Mouse (Mus musculus) MEL (cell line): ENCODE results near the gene Madd. TPM values are rescaled to one million over a fixed set of nuclear protein-coding genes. Genes with fewer than 3 reads are reported as not detected.

Experiments
- DNase-seq: peaks from one replicate; pipeline ENCODE4 v3.0.0; 2011; ENCODE audit warnings: low read depth, low spot score
- H3K27ac ChIP-seq: 2 replicates; pipeline ENCODE4 v1.5.1; 2012; ENCODE audit warnings: low read depth, mild to moderate bottlenecking, control low read depth, low read length, moderate library complexity; ENCODE audit not compliant: control insufficient read depth
- H3K27me3 ChIP-seq, 2 experiments: fragments of 150-350 bp in 1 of 2; sonication (generic) in 1 of 2; 2 replicates each; pipeline ENCODE4 v1.6.1; 2012; ENCODE audit warnings: low read length in 2 of 2, mild to moderate bottlenecking in 2 of 2, improper control_type of control experiment in 1 of 2, moderate library complexity in 1 of 2; ENCODE audit not compliant: insufficient read depth in 2 of 2, control insufficient read depth in 1 of 2
- H3K36me3 ChIP-seq, 2 experiments: 2 replicates each; pipeline ENCODE4 v1.6.1; 2012 to 2014; ENCODE audit warnings: low read length in 2 of 2, improper control_type of control experiment in 1 of 2, inconsistent platforms in 1 of 2, mild to moderate bottlenecking in 1 of 2; ENCODE audit not compliant: insufficient read depth in 2 of 2, control insufficient read depth in 1 of 2
- H3K4me1 ChIP-seq, 2 experiments: fragments of 150-350 bp in 1 of 2; sonication (generic) in 1 of 2; 2 replicates each; pipeline ENCODE4 v1.6.1; 2012; ENCODE audit warnings: low read length in 2 of 2, improper control_type of control experiment in 1 of 2, mild to moderate bottlenecking in 1 of 2; ENCODE audit not compliant: insufficient read depth in 2 of 2, control insufficient read depth in 1 of 2
- H3K4me3 ChIP-seq, 2 experiments: fragments of 150-350 bp in 1 of 2; sonication (generic) in 1 of 2; 2 replicates each; pipeline ENCODE4 v1.5.1; 2012; ENCODE audit warnings: low read depth in 2 of 2, low read length in 2 of 2, mild to moderate bottlenecking in 2 of 2, moderate library complexity in 2 of 2, control low read depth in 1 of 2, improper control_type of control experiment in 1 of 2; ENCODE audit not compliant: control insufficient read depth in 1 of 2, insufficient read depth in 1 of 2
- H3K79me2 ChIP-seq: 2 replicates; pipeline ENCODE4 v1.6.1; 2012; ENCODE audit warnings: mild to moderate bottlenecking, low read length, moderate library complexity; ENCODE audit not compliant: control insufficient read depth, poor library complexity, insufficient read depth
- H3K9ac ChIP-seq: 2 replicates; pipeline ENCODE4 v1.6.1; 2012; ENCODE audit warnings: low read depth, mild to moderate bottlenecking, control low read depth, low read length, moderate library complexity; ENCODE audit not compliant: control insufficient read depth, poor library complexity, severe bottlenecking
- H3K9me3 ChIP-seq: fragments of 150-350 bp; sonication (generic); replicated peaks from 2 replicates; pipeline ENCODE4 v1.6.1; 2012; ENCODE audit warnings: mild to moderate bottlenecking, low read length, improper control_type of control experiment, moderate library complexity; ENCODE audit not compliant: insufficient read depth
- BHLHE40 ChIP-seq: IDR thresholded peaks from 2 replicates; pipeline ENCODE4 v1.6.1; 2012; ENCODE audit warnings: low read depth, mild to moderate bottlenecking, inconsistent platforms, low read length, improper control_type of control experiment, borderline replicate concordance
- CTCF ChIP-seq, 3 experiments: IDR thresholded peaks in 2 of 3; conservative IDR thresholded peaks in 1 of 3; 2 replicates each; pipeline ENCODE4 v1.5.1; 2011 to 2012; ENCODE audit warnings: low read length in 3 of 3, low read depth in 2 of 3, mild to moderate bottlenecking in 2 of 3, improper control_type of control experiment in 1 of 3, inconsistent platforms in 1 of 3, mixed read lengths in 1 of 3, moderate library complexity in 1 of 3; ENCODE audit not compliant: control insufficient read depth in 1 of 3, insufficient read depth in 1 of 3, poor library complexity in 1 of 3, severe bottlenecking in 1 of 3
- E2F4 ChIP-seq: IDR thresholded peaks from 2 replicates; pipeline ENCODE4 v1.6.1; 2011; ENCODE audit warnings: low read depth, low read length, improper control_type of control experiment, borderline replicate concordance
- ELF1 ChIP-seq: IDR thresholded peaks from 2 replicates; pipeline ENCODE4 v1.6.1; 2014; ENCODE audit warnings: low read depth, mild to moderate bottlenecking, inconsistent platforms, low read length, improper control_type of control experiment, moderate library complexity
- KAT2A ChIP-seq: conservative IDR thresholded peaks from 2 replicates; pipeline ENCODE4 v1.6.1; 2012; ENCODE audit warnings: low read depth, low read length, improper control_type of control experiment, inconsistent platforms
- MAFK ChIP-seq: IDR thresholded peaks from 2 replicates; pipeline ENCODE4 v1.6.1; 2011; ENCODE audit warnings: low read depth, mild to moderate bottlenecking, low read length, improper control_type of control experiment, borderline replicate concordance
- POLR2A ChIP-seq, 2 experiments: IDR thresholded peaks; 2 replicates each; pipeline ENCODE4 v1.6.1; 2011 to 2012; ENCODE audit warnings: low read length in 2 of 2, mild to moderate bottlenecking in 2 of 2, control low read depth in 1 of 2, improper control_type of control experiment in 1 of 2, low read depth in 1 of 2, moderate library complexity in 1 of 2; ENCODE audit not compliant: control insufficient read depth in 1 of 2, insufficient read depth in 1 of 2, poor library complexity in 1 of 2
- RCOR1 ChIP-seq: IDR thresholded peaks from 2 replicates; pipeline ENCODE4 v1.6.1; 2012; ENCODE audit warnings: low read depth, mild to moderate bottlenecking, inconsistent platforms, low read length, improper control_type of control experiment
- TBP ChIP-seq: IDR thresholded peaks from 2 replicates; pipeline ENCODE4 v1.8.0; 2011; ENCODE audit warnings: low read depth, low read length, improper control_type of control experiment
- UBTF ChIP-seq: IDR thresholded peaks from 2 replicates; pipeline ENCODE4 v1.6.1; 2012; ENCODE audit warnings: low read depth, mild to moderate bottlenecking, inconsistent platforms, low read length, improper control_type of control experiment, moderate library complexity, borderline replicate concordance; ENCODE audit not compliant: insufficient read depth
- USF2 ChIP-seq, 2 experiments: IDR thresholded peaks; 2 replicates each; pipeline ENCODE4 v1.6.1; 2011 to 2012; ENCODE audit warnings: improper control_type of control experiment in 2 of 2, low read length in 2 of 2, borderline replicate concordance in 1 of 2, inconsistent platforms in 1 of 2, low read depth in 1 of 2, mild to moderate bottlenecking in 1 of 2; ENCODE audit not compliant: insufficient read depth in 1 of 2
- ZC3H11A ChIP-seq: IDR thresholded peaks from 2 replicates; pipeline ENCODE4 v1.6.1; 2012; ENCODE audit warnings: low read depth, mild to moderate bottlenecking, inconsistent platforms, low read length, improper control_type of control experiment
- polyA plus RNA-seq, 2 experiments: library from polyadenylated mRNA; stranded (reverse) in 1 of 2; unstranded in 1 of 2; fragments of >175 nt in 1 of 2; fragments of >200 nt in 1 of 2; gene quantifications; 2 replicates each; pipeline versions ENCODE4 v1.2.1 to v1.2.4; 2012; ENCODE audit warnings: low replicate concordance in 2 of 2, low read depth in 1 of 2; ENCODE audit not compliant: insufficient read length in 2 of 2, insufficient read depth in 1 of 2, missing spikeins in 1 of 2
- total RNA-seq: library from RNA; depleted of rRNA; stranded (reverse); fragments of 300-350 nt; gene quantifications from 2 replicates; pipeline ENCODE4 v1.2.3, GENCODE M21; 2012

The Madd gene
- total and polyA plus RNA-seq, 3 experiments = 17.5 to 27.4 TPM; not detected in 1

- no peak for TF ChIP-seq E2F4
- TF ChIP-seq USF2 (IDR thresholded peaks at IDR 0.05; ENCODE audit: borderline replicate concordance in 1 of 2, insufficient read depth in 1 of 2, low read depth in 1 of 2, low read length in 2 of 2) = no peak
- TF ChIP-seq KAT2A = peak; percentile 36; the same call in 1 of the 2 replicates
- TF ChIP-seq, all 39 proteins: peak for 15
Measured at GRCm38 (mm10) chr2:91183711-91184405, at the start of gene Madd (continued).

GRCm38 (mm10) chr2:91229735-91230134 is 46.1 kb upstream of the Madd start:
- Histone ChIP-seq H3K9ac (no peak overlapping the region), H3K4me1 (no peaks in the 10 kb centered on the region), H3K9me3 (no peaks in the 10 kb centered on the region), H3K27ac (no peak overlapping the region), H3K27me3 (no peaks in the 10 kb centered on the region), H3K36me3 (peaks cover 0 to 3% of the 10 kb centered on the region in 2 experiments; a peak in 2 of 4 replicates), H3K4me3 (no peak overlapping the region), H3K79me2 (no peaks in the 10 kb centered on the region)
- TF ChIP-seq UBTF (no peak), ZC3H11A (no peak), RCOR1 (no peak), MAFK (no peak), USF2 (IDR thresholded peaks at IDR 0.05; ENCODE audit: borderline replicate concordance in 1 of 2, insufficient read depth in 1 of 2, low read depth in 1 of 2, low read length in 2 of 2) (no peak), KAT2A (no peak), ELF1 (no peak), BHLHE40 (no peak), POLR2A (IDR thresholded peaks at IDR 0.05; ENCODE audit: control insufficient read depth in 1 of 2, insufficient read depth in 1 of 2, low read depth in 1 of 2, low read length in 2 of 2, poor library complexity in 1 of 2) (no peak)
- no peak for DNase-seq

- no peaks in the 10 kb centered on the region for H3K79me2 ChIP-seq
- no peak overlapping the region for H3K27ac ChIP-seq
- DNase-seq = no peak
- no peaks in the 10 kb centered on the region for H3K27me3 ChIP-seq
- H3K4me3 ChIP-seq = no peak overlapping the region
- H3K9me3 ChIP-seq = no peaks in the 10 kb centered on the region
- H3K9ac ChIP-seq = no peak overlapping the region
- H3K36me3 ChIP-seq = peaks cover 0 to 3% of the 10 kb centered on the region in 2 experiments; a peak in 2 of 4 replicates
- H3K4me1 ChIP-seq = no peaks in the 10 kb centered on the region
- TF ChIP-seq TBP (no peak), CTCF (IDR thresholded peaks at IDR 0.05 in 2 of 3, conservative IDR thresholded peaks at IDR 0.05 in 1 of 3; ENCODE audit: control insufficient read depth in 1 of 3, insufficient read depth in 1 of 3, low read depth in 2 of 3, low read length in 3 of 3, poor library complexity in 1 of 3, severe bottlenecking in 1 of 3) (peak in 2 of 3 experiments; percentile 9 to 12; a peak in 2 of 6 replicates)
Measured at GRCm38 (mm10) chr2:91223614-91224013, 40.0 kb upstream of the Madd start.
